Mouse (Mus musculus) cerebellum, postnatal 25 days (tissue): ENCODE results near the gene Rhbdf1.
A peak's percentile ranks its signal among the peaks of the same experiment; 100 is the strongest.

ENCODE experiments used
- DNase-seq, 2 experiments: peaks; one replicate each; pipeline ENCODE4 v3.0.0; 2021; ENCODE audit warnings: mixed read lengths in 2 of 2

Gene Rhbdf1

DNA sequence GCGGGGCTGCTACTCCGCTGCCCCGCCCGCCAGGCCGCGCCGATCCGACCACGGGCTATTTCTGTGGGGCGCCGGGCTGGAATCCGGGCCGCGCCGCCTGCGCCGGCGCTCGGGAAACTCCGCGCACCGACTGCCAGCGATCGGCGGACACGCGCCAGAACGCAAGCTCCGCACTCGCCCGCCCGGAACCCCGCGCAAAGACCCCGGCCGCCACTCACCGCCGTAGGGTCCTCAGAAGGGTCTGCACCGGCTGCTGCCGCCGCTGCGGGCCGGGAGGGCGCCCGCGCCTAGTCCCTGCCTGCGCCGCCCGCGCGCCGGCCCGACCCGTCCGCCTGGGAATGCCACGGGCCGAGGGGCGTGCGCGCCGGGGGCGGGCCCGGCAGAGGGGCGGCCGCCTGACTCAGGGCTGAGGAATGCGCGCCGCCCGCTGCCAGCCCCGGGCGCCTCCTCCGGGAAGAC lies at the start of gene Rhbdf1:
TSS of gene Rhbdf1 (minus strand) at position 350 of the 459 bp plus-strand sequence.
- DNase-seq: peak in 1 of 2 experiments; percentile 69

DNA sequence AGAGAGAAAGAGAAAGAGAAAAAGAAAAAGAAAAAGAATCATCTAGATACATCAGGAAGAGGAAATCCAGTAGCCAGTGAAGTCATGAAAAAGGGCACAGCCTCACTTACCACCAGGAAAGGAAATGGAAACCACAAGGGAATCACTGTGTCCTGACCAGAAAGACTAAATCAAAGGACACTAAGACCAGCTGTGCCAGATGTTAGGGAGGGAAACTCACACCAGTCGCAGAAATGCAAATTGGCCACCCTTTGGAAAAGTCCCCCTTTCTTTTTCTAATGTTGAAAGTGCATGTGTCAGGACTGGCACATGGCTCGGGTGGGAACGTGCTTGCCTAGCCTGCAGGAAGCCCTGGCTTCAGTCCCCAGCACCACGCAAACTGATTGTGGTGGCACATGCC lies 49.1 kb upstream of the Rhbdf1 start:
- DNase-seq: no peak

DNA sequence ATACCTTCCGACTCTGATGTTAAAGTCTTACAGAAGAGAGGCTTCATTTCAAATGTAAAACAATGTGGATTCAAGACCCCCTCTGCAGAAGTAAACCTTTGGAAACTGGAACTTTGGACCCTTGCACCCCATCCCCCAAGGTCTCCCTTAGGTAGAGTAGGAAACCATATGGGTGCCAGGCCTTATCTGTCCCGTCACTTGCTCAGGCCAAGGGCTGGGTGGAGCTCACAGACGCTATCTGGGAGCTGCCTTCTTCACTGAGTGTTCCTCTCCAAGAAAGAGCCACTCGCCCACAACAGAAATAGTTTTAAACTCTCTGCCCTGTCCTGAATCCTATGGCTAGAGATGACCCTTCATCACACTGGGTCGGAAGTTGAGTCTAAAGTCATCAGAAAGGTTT lies 46.9 kb upstream of the Rhbdf1 start:
- DNase-seq: no peak

DNA sequence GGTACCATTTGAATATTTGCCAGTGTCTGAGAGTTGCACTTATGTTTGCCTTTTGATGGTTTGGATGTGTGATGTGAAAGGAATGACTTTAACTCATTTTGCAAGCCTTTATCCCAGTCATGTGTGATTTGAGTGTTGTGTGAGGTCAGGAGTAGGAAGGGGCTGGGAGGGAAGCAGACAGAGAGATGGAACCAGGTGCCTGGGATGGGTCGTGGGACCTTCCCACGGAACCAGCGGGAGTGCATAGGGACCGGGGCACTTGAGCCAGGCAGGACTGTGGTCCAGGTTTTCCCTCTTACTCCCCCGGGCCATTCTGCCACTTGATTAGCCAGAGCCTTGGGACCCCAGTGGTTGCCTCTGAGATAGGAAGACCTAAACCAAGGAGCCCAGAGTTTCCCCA lies 45.9 kb upstream of the Rhbdf1 start:
- DNase-seq: peak in 1 of 2 experiments; percentile 22

DNA sequence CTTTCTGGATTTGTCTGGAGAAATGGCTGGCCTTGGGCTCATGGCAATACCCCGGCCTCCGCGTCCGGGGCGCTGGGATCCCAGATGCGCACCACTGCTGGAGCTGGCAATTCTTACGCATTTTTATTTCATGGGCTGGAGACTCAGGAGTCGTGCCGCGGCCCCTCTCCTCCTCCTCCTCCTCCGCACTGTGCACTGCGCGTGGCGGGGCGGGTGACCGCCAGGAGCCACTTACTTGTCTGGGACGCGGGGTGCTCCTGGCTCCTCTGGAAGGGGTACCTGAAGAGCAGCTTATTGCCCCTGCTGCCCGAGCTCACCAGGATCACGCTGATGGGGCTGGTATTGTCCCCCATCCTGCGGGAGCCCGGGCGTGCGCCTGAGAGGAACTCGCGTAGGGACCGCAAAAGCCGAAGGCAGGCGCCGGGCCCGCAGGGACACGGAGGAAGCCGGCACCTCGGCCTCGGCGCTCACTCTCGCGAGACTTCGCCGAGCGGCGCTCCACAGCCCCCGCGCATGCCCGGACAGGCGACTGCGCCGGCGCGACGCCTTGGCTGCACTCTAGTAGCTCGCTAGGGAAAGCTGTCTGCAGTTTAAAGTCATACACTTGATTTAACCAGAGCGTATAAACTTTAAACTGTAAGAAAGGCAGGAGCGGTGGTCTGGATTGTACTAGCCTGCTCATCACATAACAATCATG lies 45.2 kb upstream of the Rhbdf1 start, which contains the start of gene Nprl3:
TSS of gene Nprl3 (minus strand) at position 520 of the 697 bp plus-strand sequence.
- peak; percentile 97 to 99 for DNase-seq

DNA sequence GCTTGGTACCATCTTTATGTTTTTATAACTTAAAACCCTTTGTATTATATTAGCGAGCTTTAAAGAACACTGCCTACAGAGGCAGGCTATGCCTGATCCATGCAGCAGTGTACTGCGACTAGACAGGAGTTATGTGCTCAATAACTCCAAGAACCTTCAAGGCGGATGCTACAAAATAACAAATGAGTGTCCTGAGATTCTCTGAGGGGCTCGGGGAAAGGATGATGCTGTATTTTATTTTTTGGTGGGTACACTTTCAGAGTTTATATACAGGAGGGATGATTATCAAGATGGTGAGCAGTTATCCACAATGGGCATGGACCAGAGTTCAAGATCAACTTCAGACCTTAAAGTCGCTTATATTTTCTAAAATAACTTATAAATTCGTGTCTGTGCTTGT lies 44.7 kb upstream of the Rhbdf1 start:
- DNase-seq: no peak

DNA sequence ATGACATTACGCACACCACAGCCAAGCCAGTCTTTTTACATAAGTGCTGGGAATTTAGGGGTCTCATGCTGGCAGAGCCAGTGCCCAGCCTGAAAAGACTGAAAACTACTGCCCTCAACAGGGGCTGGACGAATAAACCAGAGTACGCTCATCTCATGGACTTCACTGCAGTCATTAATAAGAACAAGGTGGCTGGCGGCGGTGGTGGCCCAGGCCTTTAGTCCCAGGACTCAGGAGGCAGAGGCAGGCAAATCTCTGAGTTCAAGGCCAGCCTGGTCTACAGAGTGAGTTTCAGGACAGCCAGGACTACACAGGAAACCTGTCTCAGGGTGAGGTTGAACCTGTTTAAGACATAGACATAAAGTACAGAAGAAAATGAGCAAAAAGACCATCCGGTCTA lies 44.1 kb upstream of the Rhbdf1 start:
- DNase-seq: no peak

DNA sequence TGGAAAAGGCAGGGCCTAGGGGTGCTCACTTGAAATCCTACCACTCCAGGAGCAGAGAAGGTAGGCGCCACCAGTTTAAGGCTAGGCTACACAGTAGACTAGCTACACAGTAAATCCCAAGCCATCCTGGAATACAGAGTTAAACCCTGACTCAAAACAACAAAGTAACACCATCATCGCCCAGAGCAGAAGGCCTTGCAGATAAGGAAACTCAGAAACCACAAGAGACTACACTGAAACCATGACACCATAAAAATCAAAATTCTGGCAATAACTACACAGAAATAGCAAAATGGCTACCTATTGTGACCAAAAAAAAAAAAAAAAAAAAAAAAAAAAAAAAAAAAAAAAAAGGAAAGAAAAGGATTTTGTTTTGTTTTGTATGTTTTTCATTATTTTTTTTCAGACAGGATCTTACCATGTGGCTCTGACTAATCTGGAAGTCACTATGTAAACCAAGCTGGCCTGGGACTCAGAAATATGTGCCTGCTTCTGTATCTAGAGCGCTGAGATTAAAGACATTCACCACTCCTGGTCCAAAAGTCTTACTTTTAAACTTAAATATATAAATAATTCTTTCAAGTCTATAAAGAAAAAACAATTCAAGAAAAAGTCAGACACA lies 43.1 kb upstream of the Rhbdf1 start:
- DNase-seq: no peak

DNA sequence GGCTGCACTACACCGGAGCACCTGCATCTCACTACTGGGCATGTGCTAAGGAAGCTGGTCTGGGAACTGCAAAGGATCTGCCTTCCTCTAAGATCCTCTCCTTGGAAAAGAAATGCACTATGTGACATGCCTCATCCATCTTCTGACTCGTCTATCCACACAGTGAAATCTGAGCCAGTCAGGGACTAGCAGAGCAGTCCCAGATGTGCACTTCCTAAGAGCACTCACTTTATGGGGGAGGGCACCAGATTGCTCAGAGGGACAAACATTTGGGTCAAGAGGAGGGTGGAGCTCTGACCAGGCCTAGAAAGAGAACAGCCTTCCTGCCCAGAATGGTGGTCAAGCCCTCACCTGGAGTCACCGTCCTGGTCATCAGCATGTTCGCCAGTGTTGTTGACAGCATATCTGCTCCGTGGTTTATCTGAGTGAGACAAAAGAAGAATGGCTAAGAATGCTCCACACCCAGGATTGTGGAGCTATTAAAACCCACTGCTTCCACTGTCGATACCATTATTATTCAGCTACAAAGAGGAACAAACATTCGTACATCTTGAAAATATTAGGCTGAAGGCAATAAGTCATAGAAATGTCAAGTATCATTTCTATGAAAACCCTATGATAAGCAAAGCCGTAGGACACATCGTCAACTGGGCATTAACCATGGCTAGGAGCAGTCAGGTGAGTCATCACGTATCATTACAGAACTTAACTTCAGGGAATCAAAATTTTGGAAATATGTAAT lies 40.7 kb upstream of the Rhbdf1 start:
- no peak for DNase-seq

DNA sequence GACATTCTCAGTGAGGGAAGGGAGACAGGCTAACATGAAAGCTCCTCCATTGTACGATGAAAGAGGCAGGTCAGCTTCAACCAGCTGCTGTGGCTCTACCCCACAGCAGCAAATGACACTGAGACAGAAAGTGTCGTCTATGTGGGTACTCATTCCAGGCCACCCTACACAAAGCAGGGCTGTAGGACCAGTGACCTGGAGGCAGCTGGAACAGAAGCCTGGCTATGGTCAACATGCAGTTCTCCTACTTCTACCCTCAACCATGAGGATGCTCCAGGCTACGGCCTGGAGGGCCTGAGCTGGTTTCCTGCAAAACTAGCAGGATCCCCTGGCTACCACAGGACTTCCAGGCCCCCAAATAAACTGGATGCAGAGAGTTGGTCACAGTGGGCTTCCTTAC lies 34.5 kb upstream of the Rhbdf1 start:
- DNase-seq: no peak

DNA sequence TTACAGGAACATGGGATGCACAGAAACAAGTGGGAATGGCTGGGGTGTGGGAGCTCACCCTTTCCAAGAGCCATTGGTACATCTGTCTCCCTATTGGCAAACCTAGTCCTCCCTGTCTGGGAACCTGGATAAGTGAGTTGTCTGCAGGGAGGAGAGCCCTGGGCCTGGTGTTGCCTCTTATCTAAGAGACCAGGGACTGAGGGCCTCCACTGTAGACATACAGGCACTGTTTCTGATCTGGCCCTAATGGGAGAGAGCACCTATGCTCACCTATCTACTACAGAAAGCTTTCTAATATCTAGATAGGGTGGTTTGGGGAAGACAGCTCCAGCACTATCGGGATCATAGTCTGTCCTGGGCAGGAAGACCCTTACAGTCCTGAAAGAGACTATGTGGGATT lies 34.0 kb upstream of the Rhbdf1 start:
- DNase-seq: no peak

DNA sequence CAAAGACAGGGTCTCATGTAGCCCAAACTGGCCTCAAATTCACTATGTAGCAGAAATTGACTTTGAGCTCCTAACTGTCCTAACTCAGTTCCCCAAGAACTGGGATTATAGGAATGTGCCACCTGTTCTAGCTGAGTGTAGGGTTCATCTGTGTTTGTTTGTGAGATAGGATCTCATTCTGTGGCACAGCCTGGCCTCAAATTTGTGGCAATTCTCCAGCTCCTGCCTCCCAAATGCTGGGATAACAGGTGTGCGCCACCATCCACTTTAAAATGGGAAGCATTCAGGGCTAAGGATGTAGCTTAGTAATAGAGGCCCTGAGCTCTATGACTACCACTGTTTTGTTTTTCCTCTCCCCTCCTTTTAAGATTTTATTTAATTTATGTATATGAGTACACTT lies 31.0 kb upstream of the Rhbdf1 start:
- DNase-seq: peak; percentile 14 to 49

DNA sequence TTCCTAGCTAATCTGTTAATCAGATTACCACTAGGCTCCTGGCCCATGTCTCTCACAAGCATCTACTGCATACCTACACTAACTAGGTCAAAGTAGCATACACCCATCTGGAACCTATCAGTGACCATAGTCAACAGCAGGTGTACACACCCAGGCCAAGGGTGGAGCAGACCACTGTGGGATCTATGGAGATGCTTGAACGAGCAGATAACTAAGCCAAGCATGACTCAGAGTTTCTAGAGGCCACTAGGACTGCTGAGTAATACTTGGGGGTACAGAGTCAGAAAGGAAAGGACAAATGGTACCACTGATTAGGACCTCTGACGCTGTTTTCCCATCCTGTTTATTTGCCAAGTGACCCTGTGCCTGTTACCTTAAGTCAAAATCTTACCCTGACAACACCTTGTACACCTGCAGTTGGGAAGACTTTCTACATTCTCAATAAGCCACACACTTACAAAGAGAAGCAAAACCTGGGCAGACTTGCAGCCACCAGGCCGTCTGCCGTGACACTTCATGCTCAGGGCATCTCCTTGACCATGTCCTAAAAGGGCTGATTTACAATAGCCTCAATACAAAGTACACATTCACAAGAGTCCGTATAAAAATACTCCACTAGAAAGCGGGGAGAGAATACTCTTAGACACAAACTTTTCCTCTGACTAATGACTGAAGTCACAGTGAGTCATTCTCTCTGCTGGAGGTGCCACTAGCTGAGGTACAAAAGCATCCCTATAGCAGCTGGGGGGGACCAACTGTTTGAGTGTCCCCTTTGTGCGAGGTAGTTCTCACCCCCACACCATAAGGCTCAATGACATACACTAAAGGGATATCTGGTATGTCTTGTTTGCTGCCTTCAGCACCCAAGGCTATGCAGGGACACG lies 29.0 kb upstream of the Rhbdf1 start:
- no peak for DNase-seq

DNA sequence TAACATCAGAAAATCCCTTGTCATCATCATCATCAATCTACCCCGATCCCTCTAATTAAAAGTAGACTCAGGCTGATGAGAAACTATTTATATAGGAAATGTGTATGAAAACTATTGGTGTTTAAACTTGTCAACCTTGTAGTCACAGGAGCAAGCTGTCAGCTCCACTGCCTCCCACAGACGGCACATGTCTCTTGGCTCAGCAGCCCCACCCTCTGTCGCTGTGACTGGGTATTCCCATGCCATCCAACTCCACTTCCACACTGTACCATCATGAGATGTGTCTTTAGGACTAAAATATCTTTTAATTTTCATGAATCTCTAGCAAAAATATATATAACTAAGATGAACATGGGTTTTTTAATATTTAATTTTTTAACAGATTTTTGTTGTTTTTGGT lies 26.2 kb upstream of the Rhbdf1 start:
- DNase-seq: no peak

DNA sequence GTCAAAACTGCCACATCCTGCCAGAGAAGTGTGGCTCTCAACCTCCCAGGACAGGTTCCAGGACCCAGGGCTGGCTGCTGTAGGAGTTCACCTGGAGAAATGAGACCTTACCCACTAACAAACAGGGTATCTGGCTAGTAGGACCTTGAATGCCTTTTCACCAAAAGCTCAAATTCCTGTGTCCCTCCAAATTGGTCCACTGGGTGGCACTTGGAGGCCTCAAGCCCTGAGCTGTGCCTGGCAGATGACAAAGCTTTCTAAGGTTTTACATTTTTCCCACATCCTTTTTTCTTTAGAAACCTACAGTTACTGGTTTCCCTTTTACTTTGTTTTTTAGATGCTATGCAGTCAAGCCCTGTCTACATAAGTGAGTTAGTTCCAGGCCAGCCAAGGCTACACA lies 25.0 kb upstream of the Rhbdf1 start:
- peak in 1 of 2 experiments; percentile 16 for DNase-seq

DNA sequence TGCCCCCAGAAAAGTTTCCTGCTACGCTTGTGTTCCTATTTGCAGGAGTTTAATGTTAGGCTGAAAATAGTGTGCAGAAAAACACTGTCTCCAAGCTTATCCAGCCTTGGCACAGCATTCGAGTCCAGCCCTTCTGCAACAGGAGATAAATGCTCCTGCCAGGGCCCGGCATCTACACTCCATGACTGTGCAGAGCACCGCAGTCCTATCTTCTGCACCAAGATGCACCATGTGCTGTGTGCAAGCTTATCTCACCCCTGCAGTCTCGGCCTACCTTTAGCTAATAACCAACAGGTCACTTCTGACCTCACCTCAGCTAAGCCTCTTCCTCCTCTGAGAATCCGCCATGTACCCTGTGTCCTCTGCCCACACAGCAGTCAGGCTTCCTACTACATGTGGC lies 23.5 kb upstream of the Rhbdf1 start:
- DNase-seq: no peak

DNA sequence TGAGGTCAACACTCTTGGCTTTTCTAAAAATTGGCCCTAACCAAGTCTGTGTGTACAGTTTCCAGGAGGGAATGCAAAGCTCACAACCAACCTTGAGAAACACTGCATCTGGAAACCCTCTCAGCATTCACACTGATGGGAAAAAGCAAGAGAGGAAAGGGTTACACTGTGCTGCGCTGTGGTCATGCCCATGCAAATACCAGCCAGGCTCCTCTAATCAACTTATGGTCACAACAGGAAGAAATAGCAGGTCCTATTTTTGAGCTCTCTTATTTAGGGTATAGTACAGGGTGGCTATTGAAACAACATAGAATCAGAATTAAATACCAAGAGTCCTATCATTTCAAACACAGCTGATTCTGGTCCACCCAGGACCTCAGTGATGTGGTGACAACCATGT lies 22.5 kb upstream of the Rhbdf1 start:
- no peak for DNase-seq

DNA sequence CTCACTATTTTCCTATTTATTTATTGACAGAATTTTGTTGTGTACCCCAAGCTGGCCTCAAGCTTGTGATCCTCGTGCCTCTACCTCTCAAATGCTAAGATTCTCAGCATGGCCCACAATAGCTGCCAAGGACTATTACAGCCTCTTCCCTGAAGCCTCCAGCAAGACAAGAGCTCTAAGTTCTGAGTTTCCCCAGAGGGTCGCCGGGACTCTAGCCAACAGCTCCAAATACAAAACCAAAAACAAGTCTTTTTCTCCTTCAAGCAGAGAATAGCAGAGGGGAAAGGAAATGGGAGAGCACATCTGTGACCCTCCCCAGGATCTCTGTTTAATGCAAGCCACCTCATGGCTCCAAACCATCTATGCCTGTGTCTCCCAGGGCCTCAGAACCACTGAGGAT lies 22.0 kb upstream of the Rhbdf1 start:
- no peak for DNase-seq

DNA sequence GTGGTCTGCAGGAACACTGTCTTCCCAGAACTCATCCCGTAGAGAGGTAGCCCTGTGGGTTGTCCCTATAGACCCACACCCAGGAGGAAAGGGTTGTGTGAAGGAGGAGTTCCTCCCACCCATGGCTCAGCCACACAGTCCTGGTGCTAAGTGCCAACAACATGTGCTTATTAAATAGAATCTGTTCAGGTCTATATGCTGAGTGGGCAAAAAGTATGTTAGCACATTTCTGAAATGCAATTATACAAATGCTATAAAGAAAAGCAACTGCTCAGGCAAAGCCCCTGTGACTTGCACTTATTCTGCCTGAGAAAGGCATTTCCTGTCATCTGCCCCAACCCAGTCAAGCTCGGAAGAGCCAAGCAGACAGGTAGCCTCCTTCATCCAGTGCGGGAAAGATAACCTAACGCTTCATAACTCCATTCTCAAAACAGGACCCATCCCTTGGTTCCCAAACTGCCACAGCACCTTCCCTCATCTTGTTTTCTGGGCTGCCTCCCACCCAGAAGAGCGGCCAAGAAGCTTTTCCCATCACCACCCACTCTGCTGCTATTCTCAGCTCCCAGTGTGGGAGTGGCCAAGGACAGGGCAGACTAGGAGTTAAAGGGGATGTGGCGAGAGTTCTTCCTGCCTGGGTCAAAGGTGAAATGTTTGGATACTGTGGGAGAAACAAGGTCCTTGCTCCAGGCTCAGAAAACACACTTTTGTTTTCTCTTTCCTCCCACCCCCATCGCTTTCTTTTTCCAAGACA lies 21.3 kb upstream of the Rhbdf1 start:
- DNase-seq: no peak

DNA sequence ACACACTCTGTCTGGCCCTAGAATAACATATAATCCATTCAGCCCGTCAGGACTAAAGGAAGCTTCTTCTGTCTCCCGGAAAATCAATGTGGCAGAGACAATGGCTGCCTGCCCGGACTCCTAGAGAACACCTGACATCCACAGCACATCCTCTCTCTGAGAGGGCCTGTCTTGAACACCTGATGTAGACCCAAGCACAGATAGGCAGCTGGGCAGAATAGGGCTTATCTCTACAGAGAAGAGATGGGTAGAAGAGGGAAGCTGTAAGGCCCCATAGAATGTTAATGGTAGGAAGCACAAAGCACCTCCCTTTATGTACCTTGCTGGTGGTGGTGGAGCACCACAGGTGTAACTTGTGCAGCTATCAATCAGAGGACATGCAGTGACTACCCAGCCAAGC lies 20.1 kb upstream of the Rhbdf1 start:
- DNase-seq: no peak

DNA sequence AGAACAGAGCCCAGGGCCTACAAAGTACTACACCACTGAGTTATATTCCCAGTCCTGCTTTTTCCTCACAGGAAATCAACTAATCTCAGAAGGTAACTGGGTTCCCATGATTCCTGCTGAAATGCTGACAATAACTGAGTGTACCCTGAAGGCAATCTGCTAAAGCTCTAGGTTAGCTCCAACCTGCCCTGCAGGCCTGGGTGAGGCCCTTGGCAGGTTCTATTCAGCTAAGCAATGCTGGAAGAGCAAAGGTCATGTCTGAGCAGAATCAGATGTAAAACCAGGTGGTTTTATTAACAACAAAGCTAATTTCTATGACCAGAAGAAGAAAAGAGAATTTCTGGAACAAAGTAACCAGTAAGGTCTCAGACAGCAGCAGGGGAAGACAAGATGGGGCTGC lies 19.3 kb upstream of the Rhbdf1 start:
- no peak for DNase-seq
